Mouse (Mus musculus) liver, adult 2 months (tissue): ENCODE results near the gene Gm13030.

Source experiments
- CTCF ChIP-seq: fragments of 200-500 bp; IDR thresholded peaks from 2 replicates; pipeline ENCODE4 v1.5.1; 2011; ENCODE audit warnings: low read depth, low read length, control low read depth
- POLR2A ChIP-seq: fragments of 200-500 bp; IDR thresholded peaks from 2 replicates; pipeline ENCODE4 v1.6.1; 2011; ENCODE audit warnings: low read length, control low read depth; ENCODE audit not compliant: insufficient read depth; ENCODE audit errors: extremely low read depth

- TF ChIP-seq POLR2A (no peak), CTCF (no peak)
Measured at GRCm38 (mm10) chr4:138821036-138821435, 52.7 kb downstream of the Gm13030 start.
